In genomic region chr10:83840226-83840625, GRCm38 (mm10) we compare ENCODE assay signal across 26 mouse cellular contexts.
"Had no signal": no experiment of that assay in that cellular context is flagged by ENCODE, and none has a peak within 500 bp of the region (broad histone marks: within the 10 kb centered on the region; RNA-seq: fewer than 3 reads in every experiment).

No protein-coding gene starts in this region.

- ATAC-seq: hindbrain, postnatal 0 days; intestine, embryonic 16.5 days; liver, embryonic 12.5 days had no signal

- H3K9me3 ChIP-seq: hindbrain, embryonic 13.5 days; hindbrain, embryonic 15.5 days; kidney, embryonic 15.5 days; limb, embryonic 15.5 days; liver, embryonic 12.5 days had no signal

- DNase-seq: gastrocnemius, adult 2 months; gastrocnemius, postnatal 10 days; gastrocnemius, postnatal 25 days; heart, adult 18-20 months; heart, postnatal 14 days; heart, postnatal 36 days; kidney, adult 11 months; kidney, adult 2 months; kidney, adult 9 months; kidney, postnatal 14 days; kidney, postnatal 36 days; layer of hippocampus, adult 9-11 months; layer of hippocampus, postnatal 36 days; left cerebral cortex, postnatal 4 days had no signal

- H3K4me3 ChIP-seq: gastrocnemius, adult 2 months; heart, embryonic 13.5 days; heart, embryonic 15.5 days; hindbrain, embryonic 13.5 days; hindbrain, embryonic 15.5 days; kidney, embryonic 15.5 days; limb, embryonic 13.5 days; limb, embryonic 15.5 days; liver, embryonic 12.5 days had no signal

- H3K36me3 ChIP-seq: heart, embryonic 13.5 days; heart, embryonic 15.5 days; hindbrain, embryonic 13.5 days; hindbrain, embryonic 15.5 days; kidney, embryonic 15.5 days; limb, embryonic 13.5 days; limb, embryonic 15.5 days; liver, embryonic 12.5 days had no signal

- H3K27me3 ChIP-seq: heart, embryonic 13.5 days; heart, embryonic 15.5 days; hindbrain, embryonic 13.5 days; hindbrain, embryonic 15.5 days; kidney, embryonic 15.5 days; limb, embryonic 13.5 days; limb, embryonic 15.5 days; liver, embryonic 12.5 days had no signal

- H3K4me1 ChIP-seq: heart, embryonic 15.5 days; hindbrain, embryonic 13.5 days; hindbrain, embryonic 15.5 days; limb, embryonic 13.5 days; limb, embryonic 15.5 days; liver, embryonic 12.5 days had no signal

- H3K9ac ChIP-seq: heart, embryonic 13.5 days; heart, embryonic 15.5 days; hindbrain, embryonic 13.5 days; hindbrain, embryonic 15.5 days; kidney, embryonic 15.5 days; limb, embryonic 13.5 days; limb, embryonic 15.5 days; liver, embryonic 12.5 days; liver, embryonic 14.5 days had no signal

- H3K27ac ChIP-seq: gastrocnemius, adult 2 months; heart, embryonic 13.5 days; heart, embryonic 15.5 days; hindbrain, embryonic 13.5 days; hindbrain, embryonic 15.5 days; hindbrain, postnatal 0 days; kidney, embryonic 15.5 days; kidney, postnatal 0 days; limb, embryonic 13.5 days; limb, embryonic 15.5 days; liver, embryonic 12.5 days; liver, embryonic 14.5 days had no signal
